Mouse (Mus musculus) brain, embryonic 14.5 days (tissue): ENCODE results near the gene Slc35c1.

Experiments used
- CTCF ChIP-seq: fragments of 200-500 bp; IDR thresholded peaks from 2 replicates; pipeline ENCODE4 v1.5.1; 2012; ENCODE audit warnings: inconsistent platforms, mild to moderate bottlenecking, moderate library complexity, borderline replicate concordance; ENCODE audit not compliant: insufficient read depth, insufficient read length; ENCODE audit errors: extremely low read depth
- POLR2A ChIP-seq: fragments of 200-500 bp; IDR thresholded peaks from 2 replicates; pipeline ENCODE4 v1.6.1; 2012; ENCODE audit warnings: mild to moderate bottlenecking, inconsistent platforms, borderline replicate concordance; ENCODE audit not compliant: poor library complexity, insufficient read depth, insufficient read length, severe bottlenecking; ENCODE audit errors: extremely low read depth

GRCm38 (mm10) chr2:92437366-92437765, 23.0 kb downstream of the Slc35c1 start:
- TF ChIP-seq CTCF (no peak), POLR2A (no peak)
